Mouse (Mus musculus) E14TG2a.4 (cell line): ENCODE results near the gene H2al1g.
A peak's percentile ranks its signal among the peaks of the same experiment; 100 is the strongest.
"Not testable (repeated sequence)": the region's sequence is repeated elsewhere in the genome, so short reads cannot be mapped to it uniquely, and the experiment has no call there.

ENCODE experiments used
- H3K27me3 ChIP-seq: 2 replicates; pipeline ENCODE4 v1.6.1; 2014; ENCODE audit warnings: low read length, control low read depth; ENCODE audit not compliant: insufficient read depth
- H3K36me3 ChIP-seq: 2 replicates; pipeline ENCODE4 v1.6.1; 2014; ENCODE audit warnings: low read length, control low read depth; ENCODE audit not compliant: insufficient read depth
- H3K4me1 ChIP-seq: replicated peaks from 2 replicates; pipeline ENCODE4 v1.6.1; 2014; ENCODE audit warnings: low read depth, low read length, control low read depth
- H3K4me3 ChIP-seq: replicated peaks from 2 replicates; pipeline ENCODE4 v1.5.1; 2014; ENCODE audit warnings: mild to moderate bottlenecking, low read length
- H3K9me3 ChIP-seq: 2 replicates; pipeline ENCODE4 v1.6.1; 2014; ENCODE audit warnings: low read length, control low read depth
- CTCF ChIP-seq: conservative IDR thresholded peaks from 2 replicates; pipeline ENCODE4 v1.5.1; 2014; ENCODE audit warnings: low read length
- NANOG ChIP-seq: IDR thresholded peaks from 2 replicates; pipeline ENCODE4 v1.6.1; 2014; ENCODE audit warnings: borderline replicate concordance, low read length, mixed read lengths
- POU5F1 ChIP-seq: IDR thresholded peaks from 2 replicates; pipeline ENCODE4 v1.6.1; 2014; ENCODE audit warnings: low read length, borderline replicate concordance

The H2al1g gene

GRCm38 (mm10) chrX:11317956-11318355 is at the start of gene H2al1g:
TSS of gene H2al1g (plus strand) at chrX:11318256.
- H3K27me3 ChIP-seq, H3K9me3 ChIP-seq, H3K4me1 ChIP-seq, H3K4me3 ChIP-seq, H3K36me3 ChIP-seq: not testable (repeated sequence)

DNA sequence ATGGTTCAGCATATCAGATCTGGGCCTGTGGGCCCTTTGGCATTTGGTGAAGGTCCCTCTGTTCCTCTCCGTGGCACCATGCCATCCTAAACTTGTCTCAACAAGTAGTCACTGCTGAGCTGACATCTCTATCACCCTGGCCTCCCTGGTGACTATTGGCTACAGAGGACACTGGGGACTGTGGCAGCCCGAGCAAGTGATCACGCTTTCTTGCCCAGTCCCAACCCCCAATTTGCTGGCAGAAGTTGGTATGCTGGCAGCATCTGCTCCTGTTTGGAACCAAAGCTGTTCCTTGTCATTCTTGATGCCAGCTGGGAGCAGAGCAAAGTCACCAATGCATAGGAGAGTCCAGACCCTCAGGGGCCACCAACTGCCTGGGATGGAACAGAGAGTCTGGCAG is 49.0 kb upstream of the H2al1g start:
- H3K27me3 ChIP-seq: no peaks in the 10 kb centered on the region
- TF ChIP-seq NANOG (no peak), POU5F1 (no peak), CTCF (no peak)
- no peaks in the 10 kb centered on the region for H3K4me1 ChIP-seq
- no peak overlapping the region for H3K4me3 ChIP-seq
- no peaks in the 10 kb centered on the region for H3K9me3 ChIP-seq
- no peaks in the 10 kb centered on the region for H3K36me3 ChIP-seq

DNA sequence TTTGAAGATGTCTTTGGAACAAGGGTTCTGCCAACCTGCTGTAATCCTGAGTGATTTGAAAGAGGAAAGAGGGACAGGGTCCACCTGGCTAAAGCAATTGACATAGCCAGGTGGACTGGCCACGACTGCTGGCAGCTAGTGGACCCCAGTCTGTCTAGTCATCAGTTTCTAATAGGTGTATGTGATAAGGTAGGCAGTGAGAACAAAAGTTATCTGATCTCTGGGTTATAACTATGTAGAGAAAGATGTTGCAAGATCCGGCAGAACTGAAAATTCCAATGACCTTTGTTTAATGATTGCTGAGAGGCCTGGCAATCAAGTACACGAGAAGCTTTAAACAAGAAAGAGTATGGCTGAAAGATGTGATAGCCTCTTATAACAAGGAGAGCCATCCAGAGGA is 44.9 kb upstream of the H2al1g start:
- Histone ChIP-seq H3K36me3 (no peaks in the 10 kb centered on the region), H3K4me1 (no peaks in the 10 kb centered on the region), H3K4me3 (no peak overlapping the region), H3K9me3 (no peaks in the 10 kb centered on the region), H3K27me3 (no peaks in the 10 kb centered on the region)
- no peak for TF ChIP-seq CTCF
- no peak for TF ChIP-seq POU5F1
- no peak for TF ChIP-seq NANOG

GRCm38 (mm10) chrX:11277083-11277482 is 41.0 kb upstream of the H2al1g start:
- peaks cover 3% of the 10 kb centered on the region; the same call in 1 of the 2 replicates for H3K9me3 ChIP-seq
- no peak overlapping the region for H3K4me3 ChIP-seq
- no peak for TF ChIP-seq POU5F1
- no peak for TF ChIP-seq NANOG
- no peak for TF ChIP-seq CTCF
- H3K36me3 ChIP-seq: no peaks in the 10 kb centered on the region
- no peaks in the 10 kb centered on the region for H3K27me3 ChIP-seq
- no peaks in the 10 kb centered on the region for H3K4me1 ChIP-seq

DNA sequence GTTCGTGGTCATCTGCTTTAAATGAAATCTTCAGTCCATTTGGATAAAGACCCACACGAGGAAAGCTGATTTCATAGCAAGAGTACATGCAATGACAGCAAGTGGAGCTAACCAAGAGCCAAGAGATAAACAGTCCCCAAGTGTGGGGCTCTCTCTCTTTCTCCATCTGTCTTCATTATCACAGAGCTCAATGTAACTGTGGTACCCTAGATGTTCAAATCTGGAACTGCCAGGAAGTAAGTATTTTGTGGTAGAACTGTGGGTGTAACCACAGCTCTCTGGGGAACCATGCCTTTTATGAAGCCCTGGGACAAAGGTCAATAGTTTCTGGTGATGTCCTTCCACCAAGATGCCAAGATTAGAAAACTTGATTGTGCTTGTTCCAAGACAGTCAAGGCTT is 37.3 kb upstream of the H2al1g start:
- Histone ChIP-seq H3K4me1 (no peaks in the 10 kb centered on the region), H3K9me3 (peaks cover 35% of the 10 kb centered on the region), H3K27me3 (no peaks in the 10 kb centered on the region), H3K36me3 (no peaks in the 10 kb centered on the region), H3K4me3 (no peak overlapping the region)
- TF ChIP-seq CTCF: no peak
- no peak for TF ChIP-seq POU5F1
- TF ChIP-seq NANOG: no peak

DNA sequence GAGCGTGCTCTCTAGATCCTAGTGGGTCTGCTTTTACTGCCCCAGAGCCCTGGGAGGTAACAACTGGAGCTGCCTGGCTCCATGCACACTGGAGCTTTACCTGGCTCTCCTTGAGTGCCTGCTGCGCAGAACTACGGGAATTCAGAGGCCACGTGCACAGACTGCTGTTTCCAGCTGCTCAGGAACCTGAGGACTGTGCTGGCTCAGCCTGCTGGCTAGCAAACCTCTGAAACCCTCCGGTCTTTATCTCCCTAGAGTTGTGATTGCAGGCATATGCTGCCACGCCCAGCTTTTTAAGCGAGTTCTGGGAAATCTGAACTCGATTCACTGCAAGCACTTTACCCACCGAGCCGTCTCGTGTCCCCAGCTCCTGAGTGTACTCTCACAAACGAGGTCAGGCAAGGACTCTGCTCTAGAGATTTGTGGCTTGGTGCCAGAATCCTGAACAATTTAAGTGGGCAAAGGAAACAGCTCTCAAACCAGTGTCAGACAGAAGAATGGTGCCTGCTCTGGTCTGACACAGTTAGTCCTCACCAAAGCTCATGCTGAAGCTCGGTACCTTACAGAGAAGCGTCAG is 29.7 kb upstream of the H2al1g start:
- no peaks in the 10 kb centered on the region for H3K27me3 ChIP-seq
- peaks cover 8% of the 10 kb centered on the region for H3K4me1 ChIP-seq
- TF ChIP-seq CTCF (no peak), NANOG (no peak), POU5F1 (no peak)
- H3K4me3 ChIP-seq: no peak overlapping the region
- H3K9me3 ChIP-seq: peaks cover 38% of the 10 kb centered on the region
- H3K36me3 ChIP-seq: no peaks in the 10 kb centered on the region

DNA sequence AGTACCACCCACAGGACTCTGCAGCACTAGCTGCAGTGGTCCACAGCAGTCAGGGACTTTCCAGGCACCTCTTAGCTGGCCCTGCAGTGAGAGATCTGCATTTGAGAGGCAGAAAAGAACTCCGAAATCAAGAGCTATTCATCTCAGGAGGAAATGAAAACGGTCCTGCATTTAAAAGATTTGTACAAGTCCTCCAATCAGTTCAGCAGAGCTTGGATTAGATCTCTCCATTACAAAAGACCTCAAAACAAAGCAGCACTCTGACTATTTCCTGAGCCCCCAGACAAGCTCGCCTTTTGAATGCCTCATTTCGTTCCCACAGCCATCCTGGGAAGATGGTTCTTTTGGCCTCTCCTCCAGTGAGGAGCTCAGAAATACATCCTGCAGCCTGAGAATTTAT is 28.8 kb upstream of the H2al1g start:
- Histone ChIP-seq H3K4me3 (no peak overlapping the region), H3K4me1 (peaks cover 8% of the 10 kb centered on the region), H3K36me3 (no peaks in the 10 kb centered on the region), H3K27me3 (no peaks in the 10 kb centered on the region), H3K9me3 (peaks cover 30% of the 10 kb centered on the region)
- TF ChIP-seq POU5F1: no peak
- peak; percentile 68; the same call in 1 of the 2 replicates for TF ChIP-seq NANOG

DNA sequence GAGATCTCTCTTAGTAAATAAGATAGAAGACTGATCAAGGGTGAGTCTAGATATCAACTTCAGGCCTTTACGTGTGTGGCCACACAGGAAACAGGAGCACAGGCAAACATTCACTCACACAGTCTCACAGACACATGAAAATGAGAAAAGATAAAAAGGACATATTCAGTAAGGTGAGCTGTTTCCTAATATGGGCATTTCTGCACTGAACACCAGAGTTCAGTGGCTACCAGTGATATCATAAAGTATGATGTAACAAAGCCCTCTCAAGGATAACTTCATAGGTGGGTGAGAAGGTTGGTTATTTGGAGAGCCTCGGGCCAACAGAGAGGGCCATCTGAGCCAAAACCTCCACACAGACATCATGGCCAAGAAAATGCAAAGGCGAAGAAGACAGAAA is 19.1 kb upstream of the H2al1g start, which contains the start of gene H2al1a:
Gene H2al1a, plus strand, starts transcription at position 301 of the 400 bp plus-strand sequence.
- not testable (repeated sequence) for H3K36me3 ChIP-seq, H3K27me3 ChIP-seq, H3K9me3 ChIP-seq, H3K4me1 ChIP-seq, H3K4me3 ChIP-seq

- H3K4me1 ChIP-seq, H3K36me3 ChIP-seq, H3K4me3 ChIP-seq, H3K27me3 ChIP-seq, H3K9me3 ChIP-seq: not testable (repeated sequence)
Measured at GRCm38 (mm10) chrX:11302132-11302531, 15.9 kb upstream of the H2al1g start, which contains the start of gene H2al1b. TSS of gene H2al1b (plus strand) at chrX:11302432.

DNA sequence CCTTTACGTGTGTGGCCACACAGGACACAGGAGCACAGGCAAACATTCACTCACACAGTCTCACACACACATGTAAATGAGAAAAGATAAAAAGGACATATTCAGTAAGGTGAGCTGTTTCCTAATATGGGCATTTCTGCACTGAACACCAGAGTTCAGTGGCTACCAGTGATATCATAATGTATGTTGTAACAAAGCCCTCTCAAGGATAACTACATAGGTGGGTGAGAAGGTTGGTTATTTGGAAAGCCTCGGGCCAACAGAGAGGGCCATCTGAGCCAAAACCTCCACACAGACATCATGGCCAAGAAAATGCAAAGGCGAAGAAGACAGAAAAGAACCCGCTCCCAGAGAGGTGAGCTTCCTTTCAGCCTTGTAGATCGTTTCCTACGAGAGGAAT is 12.7 kb upstream of the H2al1g start, which contains the start of gene H2al1c:
Gene H2al1c, plus strand, starts transcription at position 301 of the 400 bp plus-strand sequence.
- not testable (repeated sequence) for H3K4me1 ChIP-seq, H3K27me3 ChIP-seq, H3K36me3 ChIP-seq, H3K4me3 ChIP-seq, H3K9me3 ChIP-seq

DNA sequence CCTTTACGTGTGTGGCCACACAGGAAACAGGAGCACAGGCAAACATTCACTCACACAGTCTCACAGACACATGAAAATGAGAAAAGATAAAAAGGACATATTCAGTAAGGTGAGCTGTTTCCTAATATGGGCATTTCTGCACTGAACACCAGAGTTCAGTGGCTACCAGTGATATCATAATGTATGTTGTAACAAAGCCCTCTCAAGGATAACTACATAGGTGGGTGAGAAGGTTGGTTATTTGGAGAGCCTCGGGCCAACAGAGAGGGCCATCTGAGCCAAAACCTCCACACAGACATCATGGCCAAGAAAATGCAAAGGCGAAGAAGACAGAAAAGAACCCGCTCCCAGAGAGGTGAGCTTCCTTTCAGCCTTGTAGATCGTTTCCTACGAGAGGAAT is 9.5 kb upstream of the H2al1g start, which contains the start of gene H2al1d:
Gene H2al1d, plus strand, starts transcription at position 301 of the 400 bp plus-strand sequence.
- H3K27me3 ChIP-seq, H3K4me1 ChIP-seq, H3K9me3 ChIP-seq, H3K36me3 ChIP-seq, H3K4me3 ChIP-seq: not testable (repeated sequence)

GRCm38 (mm10) chrX:11311634-11312033 is 6.4 kb upstream of the H2al1g start, which contains the start of gene H2al1e:
TSS of gene H2al1e (plus strand) at chrX:11311934.
- H3K27me3 ChIP-seq, H3K9me3 ChIP-seq, H3K4me1 ChIP-seq, H3K4me3 ChIP-seq, H3K36me3 ChIP-seq: not testable (repeated sequence)

DNA sequence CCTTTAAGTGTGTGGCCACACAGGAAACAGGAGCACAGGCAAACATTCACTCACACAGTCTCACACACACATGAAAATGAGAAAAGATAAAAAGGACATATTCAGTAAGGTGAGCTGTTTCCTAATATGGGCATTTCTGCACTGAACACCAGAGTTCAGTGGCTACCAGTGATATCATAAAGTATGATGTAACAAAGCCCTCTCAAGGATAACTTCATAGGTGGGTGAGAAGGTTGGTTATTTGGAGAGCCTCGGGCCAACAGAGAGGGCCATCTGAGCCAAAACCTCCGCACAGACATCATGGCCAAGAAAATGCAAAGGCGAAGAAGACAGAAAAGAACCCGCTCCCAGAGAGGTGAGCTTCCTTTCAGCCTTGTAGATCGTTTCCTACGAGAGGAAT is 3.2 kb upstream of the H2al1g start, which contains the start of gene H2al1f:
Gene H2al1f, plus strand, starts transcription at position 301 of the 400 bp plus-strand sequence.
- H3K4me1 ChIP-seq, H3K27me3 ChIP-seq, H3K36me3 ChIP-seq, H3K4me3 ChIP-seq, H3K9me3 ChIP-seq: not testable (repeated sequence)
